Mouse (Mus musculus) heart, embryonic 10.5 days (tissue): ENCODE data around the gene Smoc1. TPM values are rescaled to one million over a fixed set of nuclear protein-coding genes. Genes with fewer than 3 reads are reported as not detected.

Experiments used
- DNase-seq: peaks from one replicate; pipeline ENCODE4 v3.0.0-alpha.2; 2017; ENCODE audit warnings: low spot score
- H3K27ac ChIP-seq: fragments of 300-500 bp; sonication (generic); 2 replicates; pipeline ENCODE4 v1.5.1; 2016; ENCODE audit warnings: mild to moderate bottlenecking
- H3K27me3 ChIP-seq: fragments of 300-500 bp; sonication (generic); 2 replicates; pipeline ENCODE4 v1.6.1; 2016; ENCODE audit warnings: mild to moderate bottlenecking; ENCODE audit not compliant: poor library complexity, insufficient read depth, severe bottlenecking
- H3K36me3 ChIP-seq: fragments of 300-500 bp; sonication (generic); 2 replicates; pipeline ENCODE4 v1.6.1; 2016; ENCODE audit warnings: mild to moderate bottlenecking, moderate library complexity
- H3K4me1 ChIP-seq: fragments of 300-500 bp; sonication (generic); 2 replicates; pipeline ENCODE4 v1.6.1; 2016; ENCODE audit warnings: mild to moderate bottlenecking
- H3K4me3 ChIP-seq: fragments of 300-500 bp; sonication (generic); 2 replicates; pipeline ENCODE4 v1.5.1; 2016; ENCODE audit warnings: mild to moderate bottlenecking, moderate library complexity
- H3K9me3 ChIP-seq: fragments of 300-500 bp; sonication (generic); 2 replicates; pipeline ENCODE4 v1.6.1; 2016; ENCODE audit warnings: mild to moderate bottlenecking, moderate library complexity
- WGBS: fragments of 180-500 bp; shearing (Covaris S2); methylation state at CpG from one replicate; pipeline ENCODE4 v1.1.7; 2016; 5-methylcytosine and 5-hydroxymethylcytosine counted together
- polyA plus RNA-seq: library from polyadenylated mRNA; unstranded; fragments of >200 nt; fragmentation: Nextera tagmentation; extraction: Ambion mirVana; gene quantifications from 2 replicates; pipeline ENCODE4 v1.2.1, GENCODE M21; 2016

The Smoc1 gene
- polyA plus RNA-seq, 1 experiment from 2014 or later = 6.2 TPM

DNA sequence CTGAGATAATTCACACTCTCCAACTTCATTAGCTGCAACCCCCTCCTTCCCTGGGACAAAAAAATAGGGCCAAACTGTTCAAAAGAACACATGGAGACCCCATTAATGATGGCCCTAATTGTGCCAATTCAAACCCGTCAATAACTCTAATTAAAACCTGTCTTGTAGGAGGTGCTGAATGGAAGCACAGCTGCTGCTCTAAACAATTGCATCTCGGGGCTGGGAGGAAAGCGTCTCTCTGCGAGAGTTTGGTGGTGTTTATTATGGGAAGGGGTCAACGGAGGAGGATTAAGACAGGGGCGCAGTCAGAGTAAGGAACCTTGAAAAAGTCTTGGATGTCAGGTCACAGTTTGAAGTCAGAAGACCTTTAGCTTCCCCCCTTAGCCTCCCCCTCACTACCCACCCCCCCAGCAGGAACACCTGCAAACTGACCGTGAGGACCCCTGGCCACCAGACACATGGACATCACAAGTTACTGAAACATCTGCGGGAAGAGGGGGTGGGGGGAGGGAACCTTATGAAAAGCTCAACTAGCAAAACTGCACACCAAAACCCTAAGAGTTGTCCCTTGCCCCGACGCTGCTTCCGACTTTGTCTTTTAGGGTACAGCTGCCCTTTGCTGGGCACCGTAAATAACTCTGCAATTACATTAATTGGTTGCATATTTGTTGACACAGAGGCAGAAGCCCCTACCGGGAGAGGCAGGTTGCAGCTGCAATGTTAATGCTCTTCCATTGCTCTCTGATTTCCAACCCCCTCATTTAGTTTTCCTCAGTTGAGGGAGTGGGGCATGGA, 23.6 kb upstream of the Smoc1 start:
- peak; percentile 43 for DNase-seq
- peaks cover 26% of the 10 kb centered on the region for H3K27me3 ChIP-seq
- no peaks in the 10 kb centered on the region for H3K36me3 ChIP-seq
- peaks cover 8% of the 10 kb centered on the region for H3K4me1 ChIP-seq
- H3K4me3 ChIP-seq = no peak overlapping the region
- H3K9me3 ChIP-seq = no peaks in the 10 kb centered on the region
- WGBS = 50% methylated on average over 13 of the region's 13 CpGs
- no peak overlapping the region for H3K27ac ChIP-seq

DNA sequence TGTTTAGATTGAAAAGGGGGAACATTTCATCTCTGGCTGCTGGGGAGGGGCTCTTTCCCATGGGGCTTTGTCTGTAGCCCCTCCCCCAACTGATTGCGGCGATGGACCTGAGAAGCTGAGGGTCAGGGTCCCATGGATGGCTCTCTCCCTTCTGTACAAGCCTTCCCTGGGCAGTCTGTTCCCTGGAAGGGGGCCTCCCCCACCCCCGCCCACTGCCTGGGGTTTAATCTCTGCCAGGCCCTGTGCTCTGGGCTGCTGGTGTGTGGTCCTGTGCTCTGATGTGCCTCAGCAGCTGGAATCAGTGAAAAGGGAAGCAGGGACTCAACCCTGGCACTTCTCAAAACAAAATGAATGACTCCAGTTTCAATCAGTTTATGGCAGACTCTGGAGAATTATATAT, 16.8 kb upstream of the Smoc1 start:
- Histone ChIP-seq H3K27ac (no peak overlapping the region; the same call in 1 of the 2 replicates), H3K4me1 (peaks cover 27% of the 10 kb centered on the region), H3K9me3 (no peaks in the 10 kb centered on the region), H3K36me3 (no peaks in the 10 kb centered on the region), H3K27me3 (no peaks in the 10 kb centered on the region), H3K4me3 (peak overlapping the region; percentile 29; the same call in 1 of the 2 replicates)
- no peak for DNase-seq
- WGBS = 10% methylated on average over 3 of the region's 3 CpGs

DNA sequence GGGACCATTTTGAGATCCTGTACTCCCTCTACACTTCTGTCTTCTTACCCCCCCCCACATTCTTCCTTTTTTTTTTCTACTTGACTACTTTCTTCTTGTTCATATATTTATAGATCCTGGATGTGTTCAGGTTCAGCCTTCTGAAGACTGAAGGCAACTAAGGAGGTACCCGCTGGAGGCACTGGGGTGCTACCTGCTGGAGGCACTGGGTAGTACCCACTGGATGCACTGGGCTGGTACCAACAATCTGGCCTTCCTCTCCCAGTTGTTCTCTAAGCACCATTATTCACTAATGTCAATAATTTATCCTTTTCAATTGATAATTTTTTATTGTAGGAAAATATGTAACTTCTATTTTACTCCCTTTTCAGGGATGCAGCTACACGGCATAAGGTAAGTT, 14.6 kb upstream of the Smoc1 start:
- no peaks in the 10 kb centered on the region for H3K9me3 ChIP-seq
- H3K36me3 ChIP-seq = no peaks in the 10 kb centered on the region
- DNase-seq = no peak
- no peak overlapping the region for H3K4me3 ChIP-seq
- H3K27me3 ChIP-seq = no peaks in the 10 kb centered on the region
- 80% methylated on average over 2 of the region's 2 CpGs for WGBS
- peaks cover 27% of the 10 kb centered on the region for H3K4me1 ChIP-seq
- no peak overlapping the region for H3K27ac ChIP-seq

DNA sequence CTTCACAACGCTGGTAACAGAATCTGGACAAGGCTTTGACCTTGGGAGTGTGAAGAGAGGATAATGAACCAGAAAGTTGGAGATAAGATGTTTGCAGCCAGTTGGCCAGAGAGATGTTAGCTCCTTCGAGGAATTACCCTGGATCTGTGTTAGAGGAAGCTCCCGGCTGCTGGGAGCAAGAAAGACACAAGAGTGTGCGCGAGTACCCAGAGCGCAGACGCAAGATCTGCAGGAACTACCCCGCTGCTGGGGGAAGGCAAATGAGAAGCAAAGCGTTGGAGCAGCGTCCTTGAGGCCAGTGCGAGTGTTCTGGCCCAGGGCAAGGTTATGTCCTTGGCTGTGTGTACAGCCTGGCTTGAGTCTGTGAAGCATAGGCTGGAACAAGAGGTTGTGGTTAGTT, 13.1 kb upstream of the Smoc1 start:
- Histone ChIP-seq H3K27me3 (no peaks in the 10 kb centered on the region), H3K36me3 (no peaks in the 10 kb centered on the region), H3K9me3 (no peaks in the 10 kb centered on the region), H3K27ac (peak overlapping the region; percentile 73; the same call in 1 of the 2 replicates), H3K4me3 (no peak overlapping the region), H3K4me1 (peaks cover 25% of the 10 kb centered on the region)
- no peak for DNase-seq
- WGBS = 54% methylated on average over 11 of the region's 11 CpGs

DNA sequence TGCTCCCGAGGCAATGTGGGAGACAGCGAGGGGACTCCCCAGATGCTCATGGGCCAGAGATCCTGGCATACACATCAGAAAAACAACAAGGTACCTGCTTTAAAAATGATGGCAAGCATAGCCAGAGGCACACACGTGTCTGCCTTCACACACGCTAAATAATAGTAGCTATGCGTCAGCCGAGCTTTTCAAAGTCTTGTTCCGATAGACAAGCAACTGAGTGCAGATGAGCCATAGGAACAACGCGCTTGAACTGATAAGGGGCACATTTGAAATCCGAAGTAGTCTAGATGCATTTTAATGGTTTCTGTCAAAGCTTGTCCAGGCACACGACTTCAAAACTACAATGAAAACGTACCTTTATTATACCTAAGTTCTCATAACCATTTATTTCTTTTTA, 9.0 kb upstream of the Smoc1 start:
- H3K36me3 ChIP-seq = no peaks in the 10 kb centered on the region
- H3K27ac ChIP-seq = no peak overlapping the region
- H3K4me1 ChIP-seq = peaks cover 8% of the 10 kb centered on the region
- DNase-seq = no peak
- H3K27me3 ChIP-seq = no peaks in the 10 kb centered on the region
- WGBS = 90% methylated on average over 12 of the region's 12 CpGs
- no peaks in the 10 kb centered on the region for H3K9me3 ChIP-seq
- no peak overlapping the region for H3K4me3 ChIP-seq

DNA sequence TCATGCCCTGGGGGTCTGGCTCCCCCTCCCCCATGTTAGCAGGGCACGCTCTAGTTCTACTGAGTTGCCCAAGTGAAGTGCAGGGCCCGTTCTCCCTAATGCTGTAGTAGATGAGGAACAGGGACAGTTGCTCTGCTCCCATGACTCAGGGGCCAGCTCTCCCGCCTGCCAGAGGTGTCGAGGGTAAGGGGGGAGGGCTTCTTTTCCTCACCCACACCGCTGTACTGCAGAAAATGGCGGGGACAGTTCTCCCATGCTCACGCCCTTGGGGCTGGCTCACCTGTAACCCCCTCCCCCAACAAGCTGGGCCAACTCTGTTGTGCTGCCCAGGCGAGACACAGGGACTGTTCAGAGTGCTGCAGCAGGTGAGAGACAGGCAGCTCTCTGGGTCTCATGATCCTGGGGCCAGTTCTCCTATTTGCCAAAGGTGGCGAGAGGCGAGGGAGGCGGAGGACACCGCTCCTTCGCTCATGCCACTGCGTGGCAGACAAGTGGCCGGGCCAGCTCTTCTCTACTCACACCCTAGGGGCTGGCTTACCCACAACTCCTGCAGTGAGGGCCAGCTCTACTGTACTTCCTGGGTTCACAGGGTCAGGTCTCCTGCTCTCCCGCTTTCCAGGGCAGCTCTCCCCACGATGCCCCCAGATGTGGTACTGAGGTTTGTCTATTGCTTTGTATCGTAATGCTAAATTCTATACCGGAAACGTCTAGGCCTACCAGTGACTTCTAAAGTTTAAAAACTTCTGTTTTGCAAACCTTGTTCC, 7.9 kb upstream of the Smoc1 start:
- H3K4me3 ChIP-seq = no peak overlapping the region

DNA sequence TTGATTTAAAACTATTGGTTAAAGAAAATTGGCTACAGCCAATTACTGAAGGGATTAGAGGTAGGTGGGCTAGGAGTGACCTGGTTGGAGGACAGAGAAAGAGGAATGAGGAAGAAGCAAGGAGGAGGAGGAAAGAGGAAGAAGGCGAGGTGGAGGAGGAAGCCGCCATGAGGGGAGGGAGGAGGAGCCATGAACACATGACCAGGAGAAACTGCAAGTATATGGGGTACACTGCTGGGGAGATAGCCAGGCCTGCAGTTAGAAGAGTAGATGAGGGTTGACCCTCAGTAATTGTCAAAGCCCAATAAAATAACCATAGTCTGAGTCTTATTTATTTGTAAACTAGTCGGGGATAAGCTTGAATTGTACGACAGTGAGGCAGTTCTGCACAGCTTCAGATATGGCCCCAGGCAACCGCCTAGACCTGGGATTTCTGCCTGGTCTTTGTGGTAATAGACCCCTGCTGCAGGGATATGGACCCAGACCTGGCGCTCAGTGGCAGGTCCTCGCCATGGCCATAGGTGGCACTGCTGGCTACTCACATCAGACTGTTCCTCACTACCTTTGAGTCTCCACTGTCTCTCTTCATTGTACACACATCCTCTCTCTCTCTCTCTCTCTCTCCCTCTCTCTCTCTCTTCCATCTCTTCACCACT, 7.2 kb upstream of the Smoc1 start:
- H3K27me3 ChIP-seq = no peaks in the 10 kb centered on the region; the same call in 1 of the 2 replicates
- no peaks in the 10 kb centered on the region for H3K4me1 ChIP-seq
- 84% methylated on average over 7 of the region's 7 CpGs for WGBS
- no peaks in the 10 kb centered on the region for H3K9me3 ChIP-seq
- H3K27ac ChIP-seq = no peak overlapping the region
- no peak for DNase-seq
- H3K4me3 ChIP-seq = no peak overlapping the region
- H3K36me3 ChIP-seq = no peaks in the 10 kb centered on the region

More for the DNA sequence above, 7.9 kb upstream of the Smoc1 start:
- H3K36me3 ChIP-seq = no peaks in the 10 kb centered on the region
- DNase-seq = no peak
- H3K4me1 ChIP-seq = peaks cover under 1% of the 10 kb centered on the region
- WGBS = 78% methylated on average over 20 of the region's 20 CpGs
- H3K27ac ChIP-seq = peak overlapping the region; percentile 42; the same call in 1 of the 2 replicates
- H3K27me3 ChIP-seq = no peaks in the 10 kb centered on the region
- no peaks in the 10 kb centered on the region for H3K9me3 ChIP-seq

DNA sequence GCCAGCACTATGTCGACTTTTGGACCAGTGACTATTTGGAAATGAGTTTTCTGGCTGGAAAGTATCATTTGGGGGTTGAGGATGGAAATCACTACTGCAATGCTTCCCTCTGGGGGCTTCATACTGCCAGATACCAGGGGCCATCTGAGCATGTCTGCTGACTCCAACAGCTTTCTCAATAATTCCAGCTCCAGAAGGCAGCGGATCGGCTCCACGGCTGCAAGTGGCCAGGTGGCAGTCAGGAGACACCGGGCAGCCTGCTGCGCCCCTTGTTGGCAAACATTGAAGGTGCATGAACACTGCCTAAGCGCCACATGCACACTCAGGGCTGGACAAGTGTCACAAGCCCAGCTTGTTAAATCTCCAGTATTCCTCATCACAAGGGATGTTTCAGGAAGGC, 2.2 kb upstream of the Smoc1 start:
- Histone ChIP-seq H3K9me3 (no peaks in the 10 kb centered on the region), H3K36me3 (no peaks in the 10 kb centered on the region), H3K4me1 (peaks cover 21% of the 10 kb centered on the region), H3K27ac (no peak overlapping the region), H3K27me3 (peaks cover 35% of the 10 kb centered on the region), H3K4me3 (no peak overlapping the region)
- 90% methylated on average over 7 of the region's 7 CpGs for WGBS
- DNase-seq = no peak

DNA sequence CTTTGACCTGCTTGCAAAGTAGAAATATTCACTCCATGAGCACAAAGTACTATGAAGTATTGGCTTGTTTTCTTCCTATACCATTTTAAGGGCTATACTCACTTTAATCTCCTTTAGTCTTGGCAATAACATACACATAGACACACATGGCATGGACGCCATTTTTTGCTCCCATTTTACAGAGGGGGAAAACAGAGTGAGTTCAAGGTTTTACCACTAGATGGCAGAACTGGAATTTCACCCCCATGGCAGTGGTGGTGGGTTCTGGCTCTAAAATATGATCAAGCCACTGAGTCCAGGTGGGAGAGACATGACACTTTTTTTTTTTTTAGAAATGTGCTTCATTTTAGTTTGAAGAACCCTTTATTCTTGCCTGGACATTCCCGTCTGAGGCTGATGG, 1.6 kb upstream of the Smoc1 start:
- no peak for DNase-seq
- Histone ChIP-seq H3K27me3 (peaks cover 35% of the 10 kb centered on the region), H3K9me3 (no peaks in the 10 kb centered on the region), H3K4me3 (no peak overlapping the region), H3K36me3 (no peaks in the 10 kb centered on the region), H3K4me1 (peaks cover 21% of the 10 kb centered on the region), H3K27ac (no peak overlapping the region)
- WGBS = 63% methylated on average over 2 of the region's 2 CpGs

DNA sequence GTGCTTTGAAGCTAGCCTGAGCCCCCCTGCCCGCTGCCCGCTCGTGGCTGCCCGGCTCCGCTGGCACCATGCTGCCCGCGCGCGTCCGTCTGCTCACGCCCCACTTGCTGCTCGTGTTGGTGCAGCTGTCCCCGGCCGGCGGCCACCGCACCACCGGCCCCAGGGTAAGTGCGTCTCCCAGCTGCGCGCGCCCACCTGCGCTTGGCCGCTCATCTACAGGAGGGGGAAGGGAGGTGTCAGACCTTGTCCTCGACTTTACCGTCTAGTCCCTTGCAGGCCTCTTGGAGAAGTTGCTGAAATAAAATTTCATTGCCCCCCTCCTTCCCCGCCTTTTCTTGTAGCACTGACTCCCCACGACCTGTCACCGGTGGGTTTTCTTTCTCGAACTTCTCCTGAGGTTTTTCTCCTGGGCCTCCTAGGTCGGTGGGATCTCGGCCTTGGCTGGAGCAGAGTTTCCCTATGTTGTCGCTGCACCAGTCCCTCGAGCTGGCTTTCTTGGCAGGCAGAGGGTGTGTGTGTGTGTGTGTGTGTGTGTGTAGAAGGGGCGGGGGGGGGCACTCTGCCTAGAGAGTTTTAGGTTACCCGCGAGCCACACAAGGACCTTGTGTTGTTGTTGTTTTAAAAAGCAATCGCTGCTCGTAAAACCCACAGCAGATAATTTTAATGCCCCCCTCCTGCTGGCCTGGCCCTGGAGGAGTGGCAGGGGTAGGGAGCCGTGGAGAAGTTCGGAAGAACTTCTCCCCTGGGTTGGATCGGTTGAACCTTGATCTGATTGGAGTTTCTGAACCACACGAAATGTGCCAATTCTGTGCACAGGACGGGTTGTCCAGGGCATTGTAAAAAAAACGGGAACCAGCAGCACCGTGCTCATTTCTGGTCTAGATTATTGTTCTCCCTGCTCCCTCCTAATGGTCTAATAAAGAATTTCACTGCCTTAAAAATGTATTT, 661 bp downstream of the Smoc1 start:
- 6% methylated on average over 45 of the region's 45 CpGs for WGBS
- DNase-seq = no peak
- H3K4me1 ChIP-seq = peaks cover 21% of the 10 kb centered on the region

DNA sequence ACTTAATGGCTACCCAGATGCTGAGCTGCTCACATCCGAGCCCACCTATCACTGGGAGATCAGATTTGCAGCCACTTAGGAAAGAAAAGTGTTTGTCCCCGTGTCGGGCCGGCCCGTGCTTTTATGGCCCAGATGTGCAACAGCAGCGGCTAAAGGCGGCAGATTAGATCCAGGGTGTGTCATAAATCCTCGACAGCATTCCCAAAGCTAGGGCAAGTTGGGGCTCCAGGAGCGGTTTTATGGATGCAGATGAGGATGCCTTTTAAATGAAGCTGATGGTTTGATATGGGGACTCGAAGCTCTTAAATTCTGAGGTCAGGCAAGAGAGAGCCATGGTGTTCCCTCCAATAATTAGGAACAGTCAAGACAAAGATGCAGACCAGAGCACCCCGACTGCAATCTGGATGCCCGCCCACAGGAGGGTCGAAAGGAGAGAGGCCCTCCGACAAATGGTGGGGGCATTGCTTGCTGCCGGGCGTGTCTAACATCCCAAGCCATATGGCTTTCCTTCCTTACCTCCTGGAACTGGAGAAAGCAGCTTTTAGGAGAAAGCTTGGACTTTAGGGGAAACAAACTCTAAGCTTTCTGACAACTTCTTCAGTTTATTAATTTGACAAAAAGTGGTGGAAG, 1.8 kb downstream of the Smoc1 start:
- Histone ChIP-seq H3K4me3 (peak overlapping the region; percentile 72; the same call in 1 of the 2 replicates), H3K36me3 (no peaks in the 10 kb centered on the region), H3K27ac (no peak overlapping the region), H3K9me3 (no peaks in the 10 kb centered on the region), H3K27me3 (peaks cover 46% of the 10 kb centered on the region), H3K4me1 (peaks cover 21% of the 10 kb centered on the region)
- 41% methylated on average over 16 of the region's 16 CpGs for WGBS
- DNase-seq = no peak

More for the DNA sequence above, 661 bp downstream of the Smoc1 start:
- Histone ChIP-seq H3K27me3 (peaks cover 46% of the 10 kb centered on the region), H3K9me3 (no peaks in the 10 kb centered on the region), H3K27ac (peak overlapping the region; percentile 62), H3K4me3 (peak overlapping the region; percentile 72), H3K36me3 (no peaks in the 10 kb centered on the region)

DNA sequence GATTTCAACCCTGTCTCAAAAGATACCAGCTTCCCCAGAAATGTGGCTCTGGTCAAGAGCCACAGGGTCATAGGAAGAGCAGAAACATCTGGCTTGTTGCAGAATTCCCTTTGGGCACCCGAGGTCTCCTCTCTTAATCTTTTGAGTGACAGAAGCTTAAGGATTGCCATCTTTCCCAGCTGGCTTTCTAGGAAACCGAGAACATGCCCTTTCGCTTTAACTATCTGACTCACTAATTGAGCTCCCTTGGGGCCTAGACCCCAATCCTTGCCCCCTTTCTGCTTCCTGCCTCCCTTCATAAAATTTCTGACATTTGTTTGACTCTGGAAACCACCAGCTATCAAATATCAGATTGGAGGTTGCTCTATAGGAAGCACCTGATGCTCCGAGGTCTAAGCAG, 3.1 kb downstream of the Smoc1 start:
- peaks cover 46% of the 10 kb centered on the region for H3K27me3 ChIP-seq
- no peaks in the 10 kb centered on the region for H3K9me3 ChIP-seq
- DNase-seq = no peak
- H3K36me3 ChIP-seq = no peaks in the 10 kb centered on the region
- no peak overlapping the region for H3K4me3 ChIP-seq
- 46% methylated on average over 4 of the region's 4 CpGs for WGBS
- peaks cover 30% of the 10 kb centered on the region for H3K4me1 ChIP-seq
- H3K27ac ChIP-seq = no peak overlapping the region
